Mouse (Mus musculus) thymus, adult 2 months (tissue): Measurements from ENCODE around the gene Rdh13.

Source experiments
- CTCF ChIP-seq: fragments of 200-500 bp; IDR thresholded peaks from 2 replicates; pipeline ENCODE4 v1.5.1; 2012; ENCODE audit warnings: mild to moderate bottlenecking, control low read depth, low read length, moderate library complexity, borderline replicate concordance; ENCODE audit not compliant: control insufficient read depth, poor library complexity, insufficient read depth; ENCODE audit errors: extremely low read depth
- POLR2A ChIP-seq: fragments of 200-500 bp; IDR thresholded peaks from 2 replicates; pipeline ENCODE4 v1.6.1; 2012; ENCODE audit warnings: mild to moderate bottlenecking, low read length, control low read depth, moderate library complexity; ENCODE audit not compliant: control insufficient read depth, poor library complexity, insufficient read depth; ENCODE audit errors: extremely low read depth

- TF ChIP-seq CTCF: no peak
- no peak for TF ChIP-seq POLR2A
Measured at GRCm38 (mm10) chr7:4452644-4453043, 7.2 kb upstream of the Rdh13 start.
